Mouse (Mus musculus) left cerebral cortex, postnatal 4 days (tissue): ENCODE results near the gene Tecr. TPM values are rescaled to one million over a fixed set of nuclear protein-coding genes. Genes with fewer than 3 reads are reported as not detected.

Source experiments
- DNase-seq: peaks from one replicate; pipeline ENCODE4 v3.0.0-alpha.2; 2022
- intact Hi-C: fragments of 180-260 bp; cut with DNase I; formaldehyde crosslinking; loops from one replicate; pipeline ENCODE4 v1.15.1; 2025
- total RNA-seq, 2 experiments: library from RNA; stranded (reverse); gene quantifications; 2 replicates each; pipeline ENCODE4 v1.2.3; 2021

Tecr gene
- total RNA-seq, 2 experiments from 2014 or later = 610 to 661 TPM

- intact Hi-C loops = no loop called here
- DNase-seq = no peak
Observed at GRCm38 (mm10) chr8:83567668-83568067, 40.1 kb downstream of the Tecr start.

DNA sequence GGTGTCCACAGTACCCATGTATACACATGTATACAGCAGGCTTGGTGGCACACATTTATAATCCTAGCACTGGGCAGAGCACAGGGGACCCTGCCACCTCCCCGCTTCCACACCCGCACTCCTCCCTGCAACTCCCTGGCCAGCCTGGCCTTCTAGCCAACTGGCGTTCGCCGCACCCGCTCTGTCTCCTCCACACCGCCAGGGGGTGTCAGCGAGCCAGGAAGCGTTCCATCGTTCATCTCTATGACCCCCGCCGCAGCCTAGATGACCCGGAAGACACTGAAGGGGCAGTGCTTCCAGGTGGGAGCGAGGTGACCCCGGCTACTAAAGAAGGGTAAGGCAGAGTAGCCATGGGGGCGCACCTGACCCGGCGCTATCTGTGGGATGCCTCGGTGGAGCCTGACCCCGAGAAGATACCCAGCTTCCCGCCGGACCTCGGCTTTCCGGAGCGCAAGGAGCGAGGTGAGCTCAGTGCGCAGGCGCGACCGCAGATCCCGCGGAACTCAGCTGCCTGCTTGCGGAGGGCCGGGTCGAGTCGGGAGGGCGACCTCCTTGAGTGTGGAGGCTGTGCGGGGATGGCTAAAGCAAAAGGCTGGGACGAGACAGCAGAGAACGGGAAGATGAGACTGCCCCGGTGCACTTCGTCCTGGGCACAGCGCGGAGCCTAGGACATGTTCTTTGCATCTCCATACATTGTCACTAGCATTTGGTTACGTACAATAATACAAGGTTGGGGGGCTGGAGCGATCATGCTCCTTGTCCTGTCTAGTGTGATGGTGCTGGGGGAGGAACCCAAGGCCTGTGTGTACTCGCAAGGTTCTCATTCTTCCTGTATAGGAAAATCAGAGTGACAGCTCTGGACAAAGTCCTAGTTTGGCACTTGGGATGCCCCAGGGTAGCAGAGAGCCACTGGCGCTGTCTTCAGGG, 41.0 kb downstream of the Tecr start, which contains the start of gene Ndufb7:
TSS of gene Ndufb7 (plus strand) at position 203 of the 927 bp plus-strand sequence.
- intact Hi-C loops = no loop called here

GRCm38 (mm10) chr8:83565731-83566375, 41.9 kb downstream of the Tecr start:
- intact Hi-C loops = no loop called here
- DNase-seq = no peak

More for the DNA sequence above, 41.0 kb downstream of the Tecr start, which contains the start of gene Ndufb7:
- peak; percentile 97 for DNase-seq

GRCm38 (mm10) chr8:83563246-83563645, 44.5 kb downstream of the Tecr start:
- intact Hi-C loops = no loop called here
- no peak for DNase-seq

GRCm38 (mm10) chr8:83562669-83563068, 45.1 kb downstream of the Tecr start:
- intact Hi-C loops = no loop called here
- no peak for DNase-seq

GRCm38 (mm10) chr8:83535736-83536135, 72.0 kb downstream of the Tecr start, which contains the start of gene Olfr370:
Gene Olfr370, plus strand, starts transcription at chr8:83535780.
- intact Hi-C loops = no loop called here
- no peak for DNase-seq

- DNase-seq = no peak
- intact Hi-C loops = no loop called here
Observed at GRCm38 (mm10) chr8:83534802-83535201, 73.0 kb downstream of the Tecr start.

Other genes starting within 250 kb of the Tecr start
- 10 to 100 TPM in 1 of 2 experiments, 1 to 10 TPM in 1; 9.6 to 10.0 TPM for gene Clgn, start 218.1 kb downstream of the Tecr start, total RNA-seq
- 100 to 1,000 TPM; 266 to 271 TPM for gene Scoc, start 149.6 kb downstream of the Tecr start, total RNA-seq
- gene Olfr370, start 72.2 kb downstream of the Tecr start, total RNA-seq = not detected
- 100 to 1,000 TPM; 120 to 136 TPM for gene Ndufb7, start 41.3 kb downstream of the Tecr start, total RNA-seq
- gene Dnajb1, start 222 bp upstream of the Tecr start, total RNA-seq = 10 to 100 TPM; 35.3 to 35.9 TPM
- gene Gipc1, start 44.7 kb upstream of the Tecr start, total RNA-seq = 10 to 100 TPM; 74.7 to 77.4 TPM
- gene Ptger1, start 58.7 kb upstream of the Tecr start, total RNA-seq = 1 to 10 TPM in 1 of 2 experiments, under 1 TPM in 1; 0.95 to 1.1 TPM
- 100 to 1,000 TPM in 1 of 2 experiments, 10 to 100 TPM in 1; 98.7 to 107 TPM for gene Pkn1, start 91.2 kb upstream of the Tecr start, total RNA-seq
- gene Ddx39, start 107.2 kb upstream of the Tecr start, total RNA-seq = 10 to 100 TPM; 39.1 to 39.7 TPM
- 10 to 100 TPM in 1 of 2 experiments, 1 to 10 TPM in 1; 9.4 to 11.5 TPM for gene Adgre5, start 133.4 kb upstream of the Tecr start, total RNA-seq